Mouse (Mus musculus) Patski (cell line): ENCODE measurements at regions not wholly inside any gene's neighbourhood (a gene's known extent, or its start where the extent isn't known, plus 50 kb on each side); places are given as distances from the start of the nearest gene placed in this dataset.
A peak's percentile ranks its signal among the peaks of the same experiment; 100 is the strongest.

ENCODE experiments used
- ATAC-seq: fragments of 100-300 bp; one replicate; pipeline ENCODE4 v1.8.0; 2021
- CTCF ChIA-PET: fragments of 350-600 bp; sonication (Branson Sonifier 250); formaldehyde crosslinking; loops from one replicate; lab custom pipeline; 2022; ENCODE audit warnings: inconsistent platforms; lab: Charles Lee
- POLR2A ChIA-PET: fragments of 350-600 bp; sonication (Branson Sonifier 250); formaldehyde crosslinking; loops from one replicate; lab custom pipeline; 2022; ENCODE audit warnings: antibody characterized with exemption, inconsistent platforms; lab: Charles Lee
- DNase-seq: peaks from one replicate; pipeline ENCODE4 v3.0.0-alpha.2; 2011; ENCODE audit warnings: low read depth, low spot score
- H3K27me3 ChIP-seq: fragments of 371-371 bp; one replicate; pipeline ENCODE4 v1.5.1; 2021
- CTCF ChIP-seq: fragments of 100-300 bp; IDR thresholded peaks from one replicate; pipeline ENCODE4 v1.5.1; 2021
- in situ Hi-C: fragments of 300-500 bp; cut with MboI; formaldehyde crosslinking; loops from 3 replicates; pipeline ENCODE4 v1.11.1; 2018; ENCODE audit warnings: low pct_unique_long_range_greater_than_20kb, mixed read lengths

DNA sequence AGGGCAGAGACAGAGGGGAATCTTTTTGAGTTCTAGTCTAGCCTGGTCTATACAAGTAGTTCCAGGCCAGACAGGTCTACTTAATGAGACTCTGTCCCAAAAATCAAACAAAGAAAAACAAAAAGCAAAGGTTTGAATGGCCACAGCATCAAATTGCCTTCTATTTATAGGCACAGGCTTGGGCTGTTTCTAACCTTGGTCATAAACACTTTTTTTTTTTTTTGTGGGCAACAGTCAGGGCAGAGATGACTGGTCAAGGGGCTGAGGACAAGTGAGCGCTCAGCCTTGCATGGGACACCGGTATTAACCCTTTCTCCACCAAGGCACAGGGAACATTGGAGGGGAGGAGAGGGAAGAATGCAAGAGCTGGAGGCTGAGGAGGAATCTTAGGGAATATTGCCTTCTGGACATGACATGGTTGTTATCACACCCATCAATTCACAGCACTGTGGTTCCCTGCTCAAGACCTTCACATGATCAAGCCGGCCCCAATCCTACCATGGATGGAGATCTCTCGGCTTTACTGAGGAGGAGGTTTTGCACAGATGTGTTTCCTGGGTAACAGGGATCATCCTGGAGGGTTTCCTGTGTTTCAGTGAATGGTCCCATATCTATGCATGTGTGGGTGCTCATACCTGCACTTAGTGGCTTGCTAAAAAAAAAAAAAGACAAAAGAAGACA lies 59.8 kb upstream of the Ubash3b start:
- H3K27me3 ChIP-seq, result no peaks in the 10 kb centered on the region
- CTCF ChIA-PET, result no interaction called here
- POLR2A ChIA-PET, result interaction anchor here (0.6 kb wide), 1 partner anchor 23 kb away, joined by 4 read pairs; no protein-coding TSS in a partner anchor
- ATAC-seq, result no peak
- DNase-seq, result no peak
- in situ Hi-C loops, result loop anchor here (10.0 kb wide), 2 partner anchors 514 to 1024 kb away; no protein-coding TSS in a partner anchor
- TF ChIP-seq CTCF, result no peak

DNA sequence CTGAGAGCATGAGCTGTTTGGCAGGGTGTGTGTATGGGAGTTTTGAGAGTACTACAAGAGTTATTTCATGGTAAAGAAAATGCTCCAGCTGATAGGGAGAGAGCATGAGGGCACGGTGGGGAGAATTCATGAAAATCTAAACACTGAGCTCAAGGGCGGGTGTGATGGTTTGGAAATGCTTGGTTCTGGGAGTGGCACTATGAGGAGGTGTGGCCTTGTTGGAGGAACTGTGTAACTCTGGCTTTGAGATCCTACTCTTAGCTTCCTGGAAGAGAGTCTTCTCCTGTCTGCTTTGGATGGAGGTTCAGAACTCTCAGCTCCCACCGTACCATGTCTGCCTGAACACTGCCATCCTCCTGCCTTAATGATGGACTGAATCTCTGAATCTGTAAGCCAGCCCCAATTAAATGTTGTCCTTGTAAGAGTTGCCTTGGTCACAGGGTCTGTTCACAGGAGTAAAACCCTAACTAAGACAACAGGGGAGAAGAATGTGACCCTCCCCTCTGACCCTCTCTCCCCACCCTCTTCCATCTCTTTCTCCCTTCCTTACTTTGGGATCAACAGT lies 58.7 kb upstream of the Ubash3b start:
- DNase-seq, result no peak
- in situ Hi-C loops, result loop anchor here (10.0 kb wide), 2 partner anchors 515 to 1025 kb away; no protein-coding TSS in a partner anchor
- TF ChIP-seq CTCF, result no peak
- ChIA-PET POLR2A (no interaction called here), CTCF (interaction anchor here (0.8 kb wide), 1 partner anchor 9 kb away, joined by 3 read pairs; no protein-coding TSS in a partner anchor)
- ATAC-seq, result no peak
- no peaks in the 10 kb centered on the region for H3K27me3 ChIP-seq

DNA sequence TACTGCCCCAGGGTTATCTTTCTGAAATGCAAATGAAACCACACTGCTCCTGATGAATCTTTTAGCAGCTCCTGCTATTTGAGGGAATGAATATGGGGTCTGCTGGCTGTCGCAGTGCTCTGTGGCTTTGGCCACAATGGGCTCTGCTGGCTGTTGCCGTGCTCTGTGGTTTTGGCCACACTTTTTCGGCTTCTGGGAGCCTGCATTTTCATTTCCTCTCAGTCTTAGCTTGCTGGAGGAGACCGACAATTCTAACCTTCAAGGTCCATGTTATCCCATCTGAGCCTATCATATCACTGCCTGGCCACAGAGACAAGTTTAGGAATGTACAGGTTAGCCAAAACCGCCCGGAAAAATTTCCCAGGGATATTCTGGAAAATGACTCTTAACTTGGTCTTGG lies 57.2 kb upstream of the Ubash3b start:
- in situ Hi-C loops, result no loop called here
- no peak for TF ChIP-seq CTCF
- ChIA-PET CTCF (no interaction called here), POLR2A (no interaction called here)
- ATAC-seq (no peak), DNase-seq (no peak)
- no peaks in the 10 kb centered on the region for H3K27me3 ChIP-seq

DNA sequence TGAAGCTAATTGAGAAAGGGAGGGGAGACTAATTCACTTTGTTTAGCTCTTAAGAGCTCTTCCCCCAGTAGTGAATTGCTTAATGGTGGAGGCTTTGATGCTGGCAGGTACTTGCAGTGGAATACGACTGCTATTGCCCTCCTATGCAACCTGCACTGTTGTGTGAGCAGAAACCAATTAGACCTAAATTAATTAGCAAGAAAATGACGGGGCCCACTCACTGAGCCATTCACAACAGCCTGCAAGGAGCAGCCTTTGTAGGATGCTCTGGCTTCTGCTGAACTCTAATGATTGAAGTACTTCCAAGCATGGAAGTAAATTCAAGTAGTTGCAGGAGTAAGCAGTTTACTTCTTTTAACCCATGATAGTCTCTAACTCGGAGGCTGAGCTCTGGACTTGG lies 54.8 kb upstream of the Ubash3b start:
- no peak for ATAC-seq
- no peak for TF ChIP-seq CTCF
- no peak for DNase-seq
- in situ Hi-C loops, result no loop called here
- ChIA-PET POLR2A (no interaction called here), CTCF (no interaction called here)
- no peaks in the 10 kb centered on the region for H3K27me3 ChIP-seq

DNA sequence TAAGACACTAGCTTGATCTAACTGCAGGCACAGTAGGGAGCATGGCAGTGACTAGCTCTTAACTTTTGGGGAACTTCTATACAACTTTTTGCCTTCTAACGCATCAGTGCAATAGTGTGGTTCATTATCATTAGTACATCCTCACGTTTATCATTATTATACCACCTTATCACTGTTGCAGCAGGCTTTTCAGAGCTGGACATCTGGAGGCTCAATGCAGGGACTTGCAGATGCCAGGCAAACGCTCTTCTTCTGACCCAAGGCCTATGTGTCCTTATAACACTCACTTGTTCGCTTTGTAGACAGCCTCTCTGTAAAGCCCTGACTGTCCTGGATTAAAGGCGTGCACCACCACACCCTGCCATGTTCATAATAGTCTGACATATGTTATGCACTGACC lies 53.5 kb upstream of the Ubash3b start:
- no peak for TF ChIP-seq CTCF
- in situ Hi-C loops, result no loop called here
- H3K27me3 ChIP-seq, result no peaks in the 10 kb centered on the region
- CTCF ChIA-PET, result no interaction called here
- DNase-seq (no peak), ATAC-seq (no peak)
- POLR2A ChIA-PET, result interaction anchor here (0.5 kb wide), 1 partner anchor 896 kb away, joined by 3 read pairs; no protein-coding TSS in a partner anchor

DNA sequence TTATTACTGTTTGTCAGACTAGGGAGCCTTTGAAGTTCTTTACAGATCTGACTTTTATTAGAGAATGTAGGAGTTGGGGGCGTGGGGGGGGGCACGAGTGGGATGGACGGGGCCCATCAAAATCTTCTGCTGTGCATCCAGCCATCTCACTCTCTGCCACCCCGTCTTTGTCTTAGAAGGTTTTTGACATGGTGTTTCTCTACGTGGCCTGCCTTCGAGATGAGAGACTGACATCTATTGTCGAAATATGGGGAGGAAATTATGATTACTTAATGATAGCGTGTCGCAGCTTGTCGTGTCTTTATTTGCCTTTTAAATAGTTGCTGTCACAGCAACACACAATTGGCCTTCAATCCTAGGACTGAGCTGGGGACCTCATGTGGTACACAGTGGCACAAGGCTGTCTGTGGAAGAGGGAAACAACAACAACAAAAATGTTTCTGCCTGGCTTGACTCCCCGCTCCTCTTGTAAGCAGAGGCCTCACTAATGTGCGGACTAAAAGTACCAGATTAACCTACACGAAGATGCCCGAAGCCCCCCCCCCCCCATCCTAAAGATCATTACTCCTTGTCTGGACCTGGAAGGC lies 51.5 kb upstream of the Ubash3b start:
- ATAC-seq, result no peak

DNA sequence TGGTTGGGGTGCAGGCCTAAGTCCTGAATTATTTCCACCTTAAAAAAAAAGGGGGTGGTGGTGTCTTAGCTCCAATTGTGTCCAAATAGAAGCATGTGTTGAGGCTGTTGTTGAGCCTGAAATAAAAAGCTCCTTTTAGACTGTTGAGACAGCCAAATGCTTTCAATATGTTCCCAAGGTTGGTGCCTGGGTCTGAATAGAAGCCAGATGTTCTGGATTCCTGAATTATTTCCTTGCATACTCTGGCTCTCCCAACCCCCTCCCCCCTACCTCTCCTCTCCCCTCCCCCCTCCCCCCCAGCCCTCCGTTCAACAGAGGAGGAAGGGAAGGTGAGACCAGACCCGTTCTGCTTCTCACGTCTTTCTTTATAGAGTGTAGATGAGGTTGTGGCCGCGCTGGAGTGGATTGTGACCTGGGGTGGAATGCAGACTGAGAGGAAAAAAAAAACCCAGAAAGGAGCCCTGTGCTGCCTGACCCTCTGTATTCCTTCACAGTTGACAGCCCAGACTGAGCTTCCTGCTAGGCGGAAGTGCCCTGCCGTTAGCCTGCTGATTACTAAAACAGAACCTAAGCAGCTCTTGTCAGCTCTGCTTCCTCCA lies 50.9 kb upstream of the Ubash3b start:
- DNase-seq (no peak), ATAC-seq (peak; percentile 60)
- no peak for TF ChIP-seq CTCF
- ChIA-PET CTCF (interaction anchor here (1.5 kb wide), 1 partner anchor 742 kb away, joined by 3 read pairs; no protein-coding TSS in a partner anchor), POLR2A (interaction anchor here (0.5 kb wide), 1 partner anchor 674 kb away, joined by 5 read pairs; no protein-coding TSS in a partner anchor)
- in situ Hi-C loops, result no loop called here
- H3K27me3 ChIP-seq, result no peaks in the 10 kb centered on the region

More for the DNA sequence above, 51.5 kb upstream of the Ubash3b start:
- DNase-seq, result no peak
- CTCF ChIA-PET, result interaction anchor here (1.5 kb wide), 1 partner anchor 741 kb away, joined by 3 read pairs; no protein-coding TSS in a partner anchor
- no peak for TF ChIP-seq CTCF
- H3K27me3 ChIP-seq, result no peaks in the 10 kb centered on the region
- in situ Hi-C loops, result no loop called here
- POLR2A ChIA-PET, result interaction anchor here (0.5 kb wide), 1 partner anchor 673 kb away, joined by 5 read pairs; no protein-coding TSS in a partner anchor

DNA sequence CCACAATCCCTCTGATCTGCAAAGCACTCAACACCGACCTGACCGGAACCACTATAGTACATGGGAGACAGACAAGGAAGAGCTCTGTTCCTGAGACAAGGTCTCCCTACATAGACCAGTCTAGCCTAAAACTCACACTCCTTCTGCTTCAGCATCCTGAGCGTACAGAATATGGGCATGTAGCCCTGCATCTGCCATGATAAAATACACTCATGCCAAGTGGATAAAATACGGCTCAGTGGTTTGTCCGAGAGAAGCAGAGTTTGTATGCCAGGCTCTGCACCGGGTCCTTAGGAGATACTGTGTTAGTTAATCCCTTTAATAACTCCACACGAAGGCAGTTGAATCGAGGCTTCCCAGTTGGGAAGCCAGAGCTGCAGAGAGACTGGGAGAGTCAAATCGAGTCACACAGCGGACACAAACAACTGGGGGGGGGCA lies 50.4 kb upstream of the Ubash3b start:
- TF ChIP-seq CTCF, result no peak
- ChIA-PET POLR2A (no interaction called here), CTCF (interaction anchor here (1.5 kb wide), 1 partner anchor 742 kb away, joined by 3 read pairs; no protein-coding TSS in a partner anchor)
- DNase-seq, result no peak
- H3K27me3 ChIP-seq, result no peaks in the 10 kb centered on the region
- ATAC-seq, result no peak
- in situ Hi-C loops, result no loop called here
